Mouse (Mus musculus) forebrain, embryonic 15.5 days (tissue): ENCODE results near the gene Snca. TPM values are rescaled to one million over a fixed set of nuclear protein-coding genes. Genes with fewer than 3 reads are reported as not detected.
A peak's percentile ranks its signal among the peaks of the same experiment; 100 is the strongest.

Experiments
- ATAC-seq: fragments of 200-750 bp; cut with Nextera tagmentation; replicated peaks from 2 replicates; pipeline ENCODE4 v1.8.0; 2017; ENCODE audit warnings: mild to moderate bottlenecking, moderate TSS enrichment, moderate library complexity
- H3K27ac ChIP-seq: fragments of 300-500 bp; sonication (generic); replicated peaks from 2 replicates; pipeline ENCODE4 v1.5.1; 2015; ENCODE audit warnings: mild to moderate bottlenecking, inconsistent platforms
- H3K27me3 ChIP-seq: fragments of 300-500 bp; sonication (generic); 2 replicates; pipeline ENCODE4 v1.6.1; 2015; ENCODE audit warnings: inconsistent platforms
- H3K36me3 ChIP-seq: fragments of 300-500 bp; sonication (generic); 2 replicates; pipeline ENCODE4 v1.6.1; 2015; ENCODE audit warnings: mild to moderate bottlenecking, inconsistent platforms
- H3K4me1 ChIP-seq: fragments of 300-500 bp; sonication (generic); 2 replicates; pipeline ENCODE4 v1.6.1; 2015; ENCODE audit warnings: inconsistent platforms
- H3K4me2 ChIP-seq: fragments of 300-500 bp; sonication (generic); replicated peaks from 2 replicates; pipeline ENCODE4 v1.6.1; 2015; ENCODE audit warnings: mild to moderate bottlenecking, inconsistent platforms
- H3K4me3 ChIP-seq: fragments of 300-500 bp; sonication (generic); 2 replicates; pipeline ENCODE4 v1.5.1; 2015; ENCODE audit warnings: mild to moderate bottlenecking, inconsistent platforms
- H3K9ac ChIP-seq: fragments of 300-500 bp; sonication (generic); replicated peaks from 2 replicates; pipeline ENCODE4 v1.6.1; 2015; ENCODE audit warnings: mild to moderate bottlenecking, inconsistent platforms
- H3K9me3 ChIP-seq: fragments of 300-500 bp; sonication (generic); 2 replicates; pipeline ENCODE4 v1.6.1; 2016; ENCODE audit warnings: inconsistent platforms
- whole genome bisulfite sequencing: fragments of 180-500 bp; shearing (Covaris S2); methylation state at CpG from one replicate; pipeline ENCODE4 v1.1.7; 2015; ENCODE audit warnings: mixed read lengths; 5-methylcytosine and 5-hydroxymethylcytosine counted together
- polyA plus RNA-seq: library from polyadenylated mRNA; unstranded; fragments of >200 nt; fragmentation: Nextera tagmentation; extraction: Ambion mirVana; gene quantifications from 2 replicates; pipeline ENCODE4 v1.2.1, GENCODE M21; 2015

Gene Snca
- polyA plus RNA-seq, 1 experiment from 2014 or later, result 117 TPM

DNA sequence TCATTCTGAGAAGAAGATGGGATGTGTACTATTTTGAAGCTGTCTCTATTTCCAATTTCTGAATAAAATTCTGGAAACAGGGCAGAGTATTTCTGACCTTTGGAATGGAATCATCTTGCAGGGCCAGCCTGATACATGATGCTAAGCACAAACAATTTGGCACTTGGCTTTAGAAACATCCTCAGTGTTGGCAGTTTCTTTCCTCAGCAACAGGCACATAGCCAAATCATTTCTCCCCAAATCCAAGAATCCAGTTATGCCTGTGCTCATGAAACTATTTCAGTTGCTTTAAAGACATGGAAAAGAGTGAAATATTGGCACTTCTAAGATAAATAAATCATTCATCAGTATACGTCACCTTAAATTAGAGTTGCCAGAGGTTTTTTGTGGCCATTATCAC, 57.8 kb downstream of the Snca start:
- ATAC-seq, result no peak
- Histone ChIP-seq H3K27me3 (no peaks in the 10 kb centered on the region), H3K36me3 (no peaks in the 10 kb centered on the region)

DNA sequence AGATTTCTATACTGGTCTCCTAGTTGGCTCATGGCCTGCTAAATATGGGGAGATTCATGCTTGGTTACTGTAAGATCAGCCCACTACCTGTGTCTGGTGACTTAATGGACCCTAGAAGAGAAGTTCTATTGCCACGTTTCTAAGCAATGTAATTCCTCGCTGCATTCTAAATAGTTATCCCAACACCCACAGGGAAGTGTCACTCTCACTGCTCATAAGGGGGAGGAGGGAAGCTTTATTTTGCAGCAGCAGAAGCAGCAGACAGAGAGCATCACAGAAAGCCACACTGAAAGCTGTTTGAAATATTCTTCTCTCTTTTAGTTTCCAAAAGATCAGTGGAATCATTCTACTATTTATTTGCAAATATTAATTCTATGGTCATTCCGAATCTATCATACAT, 64.0 kb downstream of the Snca start:
- no peak for ATAC-seq
- no peak overlapping the region for H3K4me2 ChIP-seq
- no peaks in the 10 kb centered on the region for H3K36me3 ChIP-seq
- H3K4me1 ChIP-seq, result no peaks in the 10 kb centered on the region
- H3K27ac ChIP-seq, result no peak overlapping the region
- H3K9ac ChIP-seq, result no peak overlapping the region
- 82% methylated on average over 3 of the region's 3 CpGs for WGBS
- H3K27me3 ChIP-seq, result no peaks in the 10 kb centered on the region
- H3K9me3 ChIP-seq, result no peaks in the 10 kb centered on the region
- no peak overlapping the region for H3K4me3 ChIP-seq

More for the DNA sequence above, 57.8 kb downstream of the Snca start:
- Histone ChIP-seq H3K27ac (no peak overlapping the region), H3K4me3 (no peak overlapping the region), H3K9me3 (no peaks in the 10 kb centered on the region), H3K9ac (no peak overlapping the region), H3K4me2 (no peak overlapping the region), H3K4me1 (no peaks in the 10 kb centered on the region)
- 67% methylated on average over 1 of the region's 1 CpGs for WGBS

DNA sequence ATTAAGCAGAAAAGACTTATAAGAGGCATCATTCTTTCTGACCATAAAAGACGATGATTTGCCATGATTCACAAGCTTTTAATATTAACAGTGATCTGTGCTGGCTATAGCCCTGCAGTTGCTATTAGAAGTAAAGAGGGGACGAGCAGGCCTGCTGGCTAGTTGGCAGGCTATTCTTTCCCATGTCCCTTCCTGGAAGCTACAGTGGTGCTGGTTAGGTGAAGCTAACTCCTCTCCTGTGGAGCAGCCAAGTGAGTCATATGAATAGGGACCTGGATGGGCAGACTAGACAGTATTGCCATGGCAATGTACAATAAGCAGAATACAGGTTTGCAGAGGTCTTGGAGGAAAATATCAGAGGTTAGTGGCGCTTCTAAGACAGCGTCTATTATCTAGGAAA, 66.8 kb downstream of the Snca start:
- no peaks in the 10 kb centered on the region for H3K36me3 ChIP-seq
- H3K9ac ChIP-seq, result no peak overlapping the region
- H3K27ac ChIP-seq, result no peak overlapping the region
- H3K4me1 ChIP-seq, result no peaks in the 10 kb centered on the region
- H3K9me3 ChIP-seq, result no peaks in the 10 kb centered on the region
- H3K4me2 ChIP-seq, result no peak overlapping the region
- H3K27me3 ChIP-seq, result no peaks in the 10 kb centered on the region
- no peak overlapping the region for H3K4me3 ChIP-seq
- 88% methylated on average over 4 of the region's 4 CpGs for WGBS
- ATAC-seq, result no peak

- Histone ChIP-seq H3K27me3 (no peaks in the 10 kb centered on the region), H3K4me1 (no peaks in the 10 kb centered on the region), H3K27ac (no peak overlapping the region), H3K4me2 (no peak overlapping the region), H3K36me3 (no peaks in the 10 kb centered on the region), H3K9ac (no peak overlapping the region), H3K9me3 (no peaks in the 10 kb centered on the region), H3K4me3 (no peak overlapping the region)
- no peak for ATAC-seq
- WGBS, result 73% methylated on average over 2 of the region's 2 CpGs
Measured at GRCm38 (mm10) chr6:60761710-60762109, 67.9 kb downstream of the Snca start.

- Histone ChIP-seq H3K9ac (no peak overlapping the region), H3K4me2 (no peak overlapping the region), H3K36me3 (no peaks in the 10 kb centered on the region), H3K4me1 (no peaks in the 10 kb centered on the region), H3K9me3 (no peaks in the 10 kb centered on the region), H3K27ac (no peak overlapping the region), H3K4me3 (no peak overlapping the region), H3K27me3 (no peaks in the 10 kb centered on the region)
- 94% methylated on average over 1 of the region's 1 CpGs for WGBS
- ATAC-seq, result no peak
Measured at GRCm38 (mm10) chr6:60754975-60755374, 74.7 kb downstream of the Snca start.

DNA sequence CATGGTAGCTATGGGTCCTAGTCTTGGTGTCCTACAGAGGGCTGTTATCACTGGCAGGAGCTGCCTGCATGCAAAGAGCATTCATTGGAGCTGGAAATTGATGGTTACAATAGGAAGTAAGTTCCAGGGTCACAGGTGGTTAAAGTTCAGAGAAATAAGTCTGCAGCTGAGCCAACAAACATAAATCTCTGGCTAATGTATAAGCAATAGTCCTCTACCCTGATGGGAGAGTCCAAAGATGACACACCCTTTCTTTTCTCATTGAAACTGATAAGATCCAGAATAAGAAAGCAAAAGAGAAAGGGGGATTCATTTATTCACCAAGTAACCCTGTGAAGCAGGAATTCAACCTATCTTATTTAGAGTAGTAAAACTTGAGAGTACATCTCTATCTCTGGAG, 83.7 kb downstream of the Snca start:
- no peaks in the 10 kb centered on the region for H3K4me1 ChIP-seq
- H3K36me3 ChIP-seq, result no peaks in the 10 kb centered on the region
- H3K9ac ChIP-seq, result no peak overlapping the region
- no peaks in the 10 kb centered on the region for H3K9me3 ChIP-seq
- ATAC-seq, result no peak
- H3K4me3 ChIP-seq, result no peak overlapping the region
- no peak overlapping the region for H3K27ac ChIP-seq
- no peak overlapping the region for H3K4me2 ChIP-seq
- H3K27me3 ChIP-seq, result no peaks in the 10 kb centered on the region

GRCm38 (mm10) chr6:60741427-60742071, 88.1 kb downstream of the Snca start:
- H3K36me3 ChIP-seq, result no peaks in the 10 kb centered on the region
- no peaks in the 10 kb centered on the region for H3K4me1 ChIP-seq
- H3K9me3 ChIP-seq, result no peaks in the 10 kb centered on the region
- no peaks in the 10 kb centered on the region for H3K27me3 ChIP-seq
- H3K9ac ChIP-seq, result no peak overlapping the region
- H3K27ac ChIP-seq, result no peak overlapping the region
- WGBS, result 31% methylated on average over 2 of the region's 2 CpGs
- no peak for ATAC-seq
- no peak overlapping the region for H3K4me3 ChIP-seq
- no peak overlapping the region for H3K4me2 ChIP-seq

- no peak overlapping the region for H3K27ac ChIP-seq
- no peaks in the 10 kb centered on the region for H3K4me1 ChIP-seq
- WGBS, result 11% methylated on average over 1 of the region's 1 CpGs
- no peak overlapping the region for H3K9ac ChIP-seq
- no peak overlapping the region for H3K4me3 ChIP-seq
- no peak for ATAC-seq
- no peaks in the 10 kb centered on the region for H3K27me3 ChIP-seq
- H3K36me3 ChIP-seq, result no peaks in the 10 kb centered on the region
- H3K9me3 ChIP-seq, result no peaks in the 10 kb centered on the region
- H3K4me2 ChIP-seq, result no peak overlapping the region
Measured at GRCm38 (mm10) chr6:60739776-60740175, 89.9 kb downstream of the Snca start.

DNA sequence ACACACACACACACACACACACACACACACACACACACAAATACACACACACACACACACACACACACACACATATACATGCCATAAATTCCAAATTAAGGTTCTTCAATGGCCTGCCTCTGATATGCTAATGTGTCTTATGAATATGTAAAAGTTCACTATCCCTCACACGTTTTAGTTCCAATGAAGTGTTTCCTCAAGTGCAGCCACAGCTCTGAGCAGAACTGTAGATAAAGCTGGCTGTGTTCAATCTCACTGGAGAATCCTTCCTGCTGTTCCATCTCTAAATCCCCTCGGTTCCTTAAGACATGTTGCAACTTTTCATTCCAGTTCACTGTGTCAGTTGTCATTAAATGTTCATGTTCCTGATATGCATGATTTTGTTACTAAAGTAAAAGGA, 98.5 kb downstream of the Snca start:
- WGBS, result 21% methylated on average over 2 of the region's 2 CpGs

DNA sequence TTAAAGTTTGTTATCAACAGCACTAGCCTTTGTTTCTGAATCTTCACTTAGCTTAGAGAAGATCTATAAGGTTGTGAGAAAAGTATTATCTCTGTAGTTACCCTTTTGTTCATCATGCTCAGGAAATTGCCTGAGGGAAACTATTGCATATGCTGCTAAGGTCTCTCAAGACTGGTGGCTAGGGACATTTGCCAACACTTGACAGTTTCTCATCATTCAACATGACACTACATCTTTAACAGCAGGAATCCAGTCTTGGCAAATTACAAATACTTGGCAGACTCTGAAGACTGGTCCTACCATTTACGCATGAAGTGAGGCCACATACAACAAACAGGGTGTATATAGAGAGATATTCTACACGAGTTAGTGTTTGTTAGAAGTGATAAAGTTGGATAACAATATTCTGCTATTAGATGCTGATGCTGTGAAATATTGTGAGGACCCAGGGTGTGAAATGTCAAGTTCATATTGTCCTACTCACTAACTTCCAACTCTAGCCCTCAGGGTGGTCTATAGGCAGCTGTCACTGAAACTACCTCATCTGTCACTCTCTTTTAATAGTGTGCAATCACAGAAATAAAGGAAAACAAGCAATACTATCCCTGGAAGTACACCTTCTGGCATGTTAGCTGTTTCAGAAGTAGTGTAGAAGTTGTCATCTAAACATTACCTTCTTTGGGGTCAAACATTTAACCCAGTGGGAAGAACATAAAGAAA, 105.4 kb downstream of the Snca start:
- 60% methylated on average over 2 of the region's 2 CpGs for WGBS
- Histone ChIP-seq H3K4me3 (no peak overlapping the region), H3K9ac (no peak overlapping the region), H3K27me3 (no peaks in the 10 kb centered on the region), H3K4me1 (no peaks in the 10 kb centered on the region), H3K27ac (no peak overlapping the region), H3K36me3 (no peaks in the 10 kb centered on the region), H3K9me3 (no peaks in the 10 kb centered on the region), H3K4me2 (no peak overlapping the region)
- ATAC-seq, result no peak

More for the DNA sequence above, 98.5 kb downstream of the Snca start:
- Histone ChIP-seq H3K36me3 (no peaks in the 10 kb centered on the region), H3K9me3 (no peaks in the 10 kb centered on the region), H3K4me2 (no peak overlapping the region), H3K4me1 (no peaks in the 10 kb centered on the region), H3K27ac (no peak overlapping the region), H3K9ac (no peak overlapping the region), H3K4me3 (no peak overlapping the region), H3K27me3 (no peaks in the 10 kb centered on the region)
- ATAC-seq, result no peak

DNA sequence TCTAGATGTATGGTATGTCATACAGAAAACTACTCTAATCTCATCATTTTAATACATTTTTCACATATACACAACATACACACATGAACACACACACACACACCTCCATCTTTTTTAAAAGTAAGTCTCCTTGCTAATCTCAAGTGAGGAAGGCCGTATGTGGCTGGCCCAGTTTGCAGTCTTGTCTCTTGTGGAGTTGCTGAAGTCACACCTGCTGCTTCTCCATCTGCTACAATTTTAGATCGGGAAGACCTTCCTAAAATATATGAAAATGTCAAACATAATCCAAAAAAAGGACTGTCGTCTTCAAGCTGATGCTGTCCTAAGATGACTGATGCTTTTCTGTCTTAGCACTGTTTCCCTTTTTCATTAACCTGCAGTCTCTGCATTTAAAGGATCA, 112.1 kb downstream of the Snca start:
- Histone ChIP-seq H3K27ac (no peak overlapping the region), H3K27me3 (no peaks in the 10 kb centered on the region), H3K4me3 (no peak overlapping the region), H3K4me2 (no peak overlapping the region), H3K9ac (no peak overlapping the region), H3K9me3 (no peaks in the 10 kb centered on the region), H3K36me3 (no peaks in the 10 kb centered on the region), H3K4me1 (no peaks in the 10 kb centered on the region)
- 78% methylated on average over 3 of the region's 3 CpGs for WGBS
- no peak for ATAC-seq

DNA sequence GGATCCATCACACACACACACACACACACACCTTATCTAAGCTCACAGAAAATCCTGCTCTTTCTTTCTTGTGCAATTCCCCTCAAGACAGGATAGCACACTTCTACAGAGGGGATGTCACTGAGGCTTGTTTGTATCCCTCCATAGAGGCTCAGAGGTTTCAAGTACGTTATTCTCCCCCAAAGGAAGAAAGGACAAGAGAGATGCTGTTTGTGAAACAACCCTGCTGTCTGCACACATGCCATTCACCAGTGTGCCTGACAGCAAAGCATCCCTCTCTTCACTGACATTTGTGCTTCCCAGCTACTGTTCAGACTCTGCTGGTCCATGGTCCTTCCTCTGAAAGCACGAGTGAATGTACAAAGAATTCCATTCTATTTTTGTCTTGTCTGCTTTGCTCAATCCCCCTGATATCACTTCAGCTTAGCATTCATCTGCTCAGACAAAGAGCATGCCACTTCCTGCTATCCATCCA, 119.6 kb downstream of the Snca start:
- 8% methylated on average over 2 of the region's 2 CpGs for WGBS
- Histone ChIP-seq H3K9me3 (no peaks in the 10 kb centered on the region), H3K4me2 (no peak overlapping the region), H3K4me3 (no peak overlapping the region), H3K27ac (peak overlapping the region; percentile 56), H3K9ac (no peak overlapping the region), H3K27me3 (no peaks in the 10 kb centered on the region), H3K36me3 (no peaks in the 10 kb centered on the region), H3K4me1 (peaks cover 5% of the 10 kb centered on the region; the same call in 1 of the 2 replicates)
- peak; percentile 60 for ATAC-seq

- 91% methylated on average over 2 of the region's 2 CpGs for WGBS
- no peak for ATAC-seq
- no peaks in the 10 kb centered on the region for H3K27me3 ChIP-seq
Measured at GRCm38 (mm10) chr6:60698072-60698471, 131.6 kb downstream of the Snca start.

More at GRCm38 (mm10) chr6:60698072-60698471, 131.6 kb downstream of the Snca start:
- Histone ChIP-seq H3K4me1 (no peaks in the 10 kb centered on the region), H3K4me3 (no peak overlapping the region), H3K4me2 (no peak overlapping the region), H3K9me3 (no peaks in the 10 kb centered on the region), H3K36me3 (no peaks in the 10 kb centered on the region), H3K9ac (no peak overlapping the region), H3K27ac (no peak overlapping the region)
